Mouse (Mus musculus) CH12.LX (cell line): ENCODE results near the gene Lamtor2.

Experiments
- BHLHE40 ChIP-seq: IDR thresholded peaks from 2 replicates; pipeline ENCODE4 v1.6.1; 2011; ENCODE audit warnings: mild to moderate bottlenecking, low read depth, low read length, improper control_type of control experiment
- CHD1 ChIP-seq: IDR thresholded peaks from 2 replicates; pipeline ENCODE4 v1.6.1; 2012; ENCODE audit warnings: low read depth, low read length, improper control_type of control experiment, inconsistent platforms
- CTCF ChIP-seq, 2 experiments: IDR thresholded peaks in 1 of 2; conservative IDR thresholded peaks in 1 of 2; 2 replicates each; pipeline ENCODE4 v1.5.1; 2011 to 2012; ENCODE audit warnings: low read depth in 2 of 2, low read length in 2 of 2, improper control_type of control experiment in 1 of 2, inconsistent platforms in 1 of 2, mild to moderate bottlenecking in 1 of 2, moderate library complexity in 1 of 2
- ELF1 ChIP-seq: IDR thresholded peaks from 2 replicates; pipeline ENCODE4 v1.6.1; 2014; ENCODE audit warnings: low read depth, mild to moderate bottlenecking, inconsistent platforms, low read length, improper control_type of control experiment
- MAZ ChIP-seq: IDR thresholded peaks from 2 replicates; pipeline ENCODE4 v1.6.1; 2012; ENCODE audit warnings: low read depth, mild to moderate bottlenecking, inconsistent platforms, low read length, improper control_type of control experiment, moderate library complexity
- POLR2A ChIP-seq: IDR thresholded peaks from 2 replicates; pipeline ENCODE4 v1.6.1; 2011; ENCODE audit warnings: low read depth, mild to moderate bottlenecking, improper control_type of control experiment, low read length
- POLR2AphosphoS2 ChIP-seq: IDR thresholded peaks from 2 replicates; pipeline ENCODE4 v1.6.1; 2011; ENCODE audit warnings: low read depth, low read length, improper control_type of control experiment
- RCOR1 ChIP-seq: conservative IDR thresholded peaks from 2 replicates; pipeline ENCODE4 v1.6.1; 2012; ENCODE audit warnings: low read depth, mild to moderate bottlenecking, inconsistent platforms, low read length, improper control_type of control experiment
- TBP ChIP-seq: conservative IDR thresholded peaks from 2 replicates; pipeline ENCODE4 v1.6.1; 2011; ENCODE audit warnings: low read depth, low read length, improper control_type of control experiment

GRCm38 (mm10) chr3:88563442-88563841 lies 10.6 kb upstream of the Lamtor2 start:
- no peak for TF ChIP-seq POLR2A
- TF ChIP-seq POLR2AphosphoS2 = no peak
- TF ChIP-seq CTCF (conservative IDR thresholded peaks at IDR 0.05 in 1 of 2, IDR thresholded peaks at IDR 0.05 in 1 of 2; ENCODE audit: low read depth in 2 of 2, low read length in 2 of 2) = no peak
- TF ChIP-seq RCOR1 = no peak
- no peak for TF ChIP-seq ELF1
- no peak for TF ChIP-seq MAZ
- no peak for TF ChIP-seq BHLHE40
- TF ChIP-seq CHD1 = no peak
- TF ChIP-seq TBP = no peak
